Mouse (Mus musculus) cortical plate, adult 2 months (tissue): Measurements from ENCODE around the gene Erv3.

Source experiments
- CTCF ChIP-seq: fragments of 200-500 bp; IDR thresholded peaks from 2 replicates; pipeline ENCODE4 v1.5.1; 2011; ENCODE audit warnings: mild to moderate bottlenecking, control low read depth, low read length; ENCODE audit not compliant: insufficient read depth; ENCODE audit errors: extremely low read depth
- POLR2A ChIP-seq: fragments of 200-500 bp; IDR thresholded peaks from 2 replicates; pipeline ENCODE4 v1.6.1; 2011; ENCODE audit warnings: mild to moderate bottlenecking, low read length, control low read depth; ENCODE audit not compliant: insufficient read depth; ENCODE audit errors: extremely low read depth

GRCm38 (mm10) chr2:131821708-131821990 is 37.9 kb downstream of the Erv3 start:
- TF ChIP-seq CTCF (no peak), POLR2A (no peak)
